7 mouse cellular contexts compared by ENCODE assay signal in genomic region chr6:97616658-97617265, GRCm38 (mm10). TPM values are rescaled to one million over a fixed set of nuclear protein-coding genes. Genes with fewer than 3 reads are reported as not detected.
DNase-seq lines count a peak whose midpoint lies in the region; ATAC-seq lines count a peak whose summit lies in the region.

No protein-coding gene starts in this region.

- H3K4me2 ChIP-seq in hindbrain, embryonic 16.5 days (ENCODE audit: low read length) = peak overlapping the region; percentile 73

- peak overlapping the region; percentile 81 for H3K9ac ChIP-seq in hindbrain, embryonic 16.5 days (ENCODE audit: low read depth, low read length)

- H3K27me3 ChIP-seq in hindbrain, embryonic 16.5 days (replicated peaks; ENCODE audit: control insufficient read depth, insufficient read depth, low read length) = no peaks in the 10 kb centered on the region

- H3K9me3 ChIP-seq in hindbrain, embryonic 16.5 days (ENCODE audit: control insufficient read depth, low read length) = no peaks in the 10 kb centered on the region

- intact Hi-C loops in gastrocnemius, postnatal 14 days (cut with DNase I; ENCODE audit: low total_unique reads) = no loop called here

- under 1% methylated on average over 40 of the region's 40 CpGs for WGBS in hindbrain, embryonic 16.5 days

- peak overlapping the region; percentile 92 for H3K27ac ChIP-seq in hindbrain, embryonic 16.5 days (ENCODE audit: low read depth, low read length)

- H3K36me3 ChIP-seq in hindbrain, embryonic 16.5 days (ENCODE audit: control insufficient read depth, insufficient read depth, low read length) = no peaks in the 10 kb centered on the region

- peaks cover 3% of the 10 kb centered on the region; the same call in 1 of the 2 replicates for H3K4me1 ChIP-seq in hindbrain, embryonic 16.5 days (ENCODE audit: control insufficient read depth, insufficient read depth, low read depth, low read length)

- ATAC-seq in common myeloid progenitor, adult 5-6 weeks (replicated peaks; ENCODE audit: low read depth, poor library complexity, severe bottlenecking) = peak; percentile 34
- peak; percentile 70 for ATAC-seq in hindbrain, embryonic 16.5 days

- peak; percentile 69 for DNase-seq in adrenal gland, postnatal 25 days
- peak; percentile 28 for DNase-seq in gastrocnemius, postnatal 14 days
- DNase-seq in left cerebral cortex, adult 18-20 months (ENCODE audit: low spot score in 2 of 2) = peak; percentile 15 to 25
- DNase-seq in lung, postnatal 4 days = peak; percentile 73 to 79
- DNase-seq in telencephalon, adult 2 months (ENCODE audit: low read depth, low spot score) = peak; percentile 8

- H3K4me3 ChIP-seq in hindbrain, embryonic 16.5 days (ENCODE audit: low read length) = peak overlapping the region; percentile 76

RNA-seq across cellular contexts. Expression of gene Frmd4b, which starts 0.6 kb away (rescaled TPM):
- 21.3 and 25.3 TPM in 2 replicates for total RNA-seq in adrenal gland, postnatal 25 days (2021)
- 8.4 and 19.5 TPM in 2 replicates for total RNA-seq in common myeloid progenitor, adult 5-6 weeks (2017)
- total RNA-seq in gastrocnemius, postnatal 14 days (2021) = 10 to 100 TPM; 14.5 to 14.6 TPM
- 15.8 and 22.2 TPM in 2 replicates for polyA plus RNA-seq in hindbrain, embryonic 16.5 days (2015; fragmentation: Nextera tagmentation; extraction: Ambion mirVana)
- 10 to 100 TPM; 14.9 to 15.1 TPM for total RNA-seq in left cerebral cortex, adult 18-20 months (2021)

Comparison
In these comparisons a context has a peak if more than half of its experiments do, and no peak if none do; other contexts are left out.
1. Peak in every context shown above with its lines: DNase-seq, ATAC-seq, H3K4me3 ChIP-seq and H3K27ac ChIP-seq.
2. DNase-seq: peak in every context shown above with its lines; median percentile 76 in lung, postnatal 4 days; 69 in adrenal gland, postnatal 25 days; 28 in gastrocnemius, postnatal 14 days; 20 in left cerebral cortex, adult 18-20 months; 8 in telencephalon, adult 2 months.